15 mouse cellular contexts compared by ENCODE assay signal in the genomic region with DNA sequence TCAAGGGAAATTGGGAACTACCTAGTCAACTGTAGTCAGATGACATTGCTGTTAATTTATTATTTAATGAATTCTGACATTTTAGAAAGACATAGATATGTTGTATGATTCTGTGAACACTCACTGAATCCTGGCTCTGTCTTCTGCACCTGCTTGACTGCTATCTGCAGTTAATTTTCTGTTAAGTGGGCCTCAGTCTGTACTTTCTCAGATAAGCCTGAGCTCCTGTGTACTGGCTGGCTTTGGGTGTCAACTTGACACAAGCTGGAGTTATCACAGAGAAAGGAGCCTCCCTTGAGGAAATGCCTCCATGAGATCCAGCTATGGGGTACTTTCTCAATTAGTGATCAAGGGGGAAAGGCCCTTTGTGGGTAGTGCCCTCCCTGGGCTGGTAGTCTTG.
"Had no signal": no experiment of that assay in that cellular context is flagged by ENCODE, and none has a peak within 500 bp of the region (broad histone marks: within the 10 kb centered on the region; RNA-seq: fewer than 3 reads in every experiment).

No protein-coding gene starts in this region.

- H3K4me3 ChIP-seq: layer of hippocampus, adult 2 months; limb, embryonic 12.5 days; limb, embryonic 15.5 days had no signal

- H3K4me1 ChIP-seq: limb, embryonic 12.5 days; limb, embryonic 15.5 days had no signal

- ATAC-seq: intestine, postnatal 0 days; lung, postnatal 0 days had no signal

- H3K9me3 ChIP-seq: limb, embryonic 12.5 days; limb, embryonic 15.5 days had no signal

- H3K27me3 ChIP-seq: limb, embryonic 12.5 days; limb, embryonic 15.5 days had no signal

- DNase-seq: kidney, adult 2 months; kidney, postnatal 25 days; layer of hippocampus, adult 9-11 months; left cerebral cortex, postnatal 4 days; lung, embryonic 14.5 days; lung, postnatal 36 days; midbrain, embryonic 14.5 days; thymus, adult 18-20 months; thymus, postnatal 36 days had no signal

- H3K27ac ChIP-seq: kidney, postnatal 0 days; layer of hippocampus, adult 2 months; limb, embryonic 12.5 days; limb, embryonic 15.5 days had no signal

- H3K9ac ChIP-seq: limb, embryonic 12.5 days; limb, embryonic 15.5 days; lung, embryonic 14.5 days had no signal

- H3K36me3 ChIP-seq: limb, embryonic 12.5 days; limb, embryonic 15.5 days had no signal

- H3K4me2 ChIP-seq: limb, embryonic 12.5 days; limb, embryonic 15.5 days; lung, embryonic 14.5 days had no signal
